Mouse (Mus musculus): ENCODE results near the gene Nasp.

GRCm38 (mm10) chr4:116555413-116556300 is 72.1 kb downstream of the Nasp start, which contains the start of gene Tmem69:
- TF ChIP-seq CTCF (conservative IDR thresholded peaks at IDR 0.05; ENCODE audit: insufficient read depth, insufficient read length, low read depth, low read length) (no peak), POLR2A (IDR thresholded peaks at IDR 0.05; ENCODE audit: low read depth, low read length) (no peak)
